Mouse (Mus musculus) gastrocnemius, adult 2 months (tissue): ENCODE measurements around the gene Kazn. TPM values are rescaled to one million over a fixed set of nuclear protein-coding genes. Genes with fewer than 3 reads are reported as not detected.

Source experiments
- DNase-seq: peaks from one replicate; pipeline ENCODE4 v3.0.0; 2022
- H3K27ac ChIP-seq: fragments of 200-600 bp; 2 replicates; pipeline ENCODE4 v1.8.1; 2022; ENCODE audit warnings: mild to moderate bottlenecking
- H3K4me3 ChIP-seq: fragments of 200-600 bp; 2 replicates; pipeline ENCODE4 v1.8.1; 2022; ENCODE audit warnings: mild to moderate bottlenecking, moderate library complexity
- CTCF ChIP-seq: fragments of 200-600 bp; IDR thresholded peaks from 2 replicates; pipeline ENCODE4 v1.8.1; 2022; ENCODE audit warnings: antibody characterized with exemption, mild to moderate bottlenecking, moderate library complexity
- intact Hi-C: fragments of 180-260 bp; cut with DNase I; formaldehyde crosslinking; loops from one replicate; pipeline ENCODE4 v1.15.1; 2025
- long read RNA-seq, 2 experiments: library from polyadenylated mRNA; stranded (forward); transcript quantifications; one replicate each; pipeline ENCODE4 v2.0.0; 2021
- total RNA-seq, 2 experiments: library from RNA; stranded (reverse); gene quantifications; 2 replicates each; pipeline ENCODE4 v1.2.3; 2021

Gene Kazn
- 1 to 10 TPM; 1.5 to 2.3 TPM for total RNA-seq
- long read RNA-seq, experiment 1, partial matches to known transcripts, result 0 of 12 reads
- long read RNA-seq, experiment 1, other reads (novel, unspliced or antisense), result 10 of 12 reads
- long read RNA-seq, experiment 2, partial matches to known transcripts, result 0 of 11 reads
- long read RNA-seq, experiment 2, other reads (novel, unspliced or antisense), result 10 of 11 reads

- peak within 1 kb of the TSS; percentile 79 for H3K27ac ChIP-seq
- peak within 1 kb of the TSS; percentile 79 for H3K4me3 ChIP-seq
- intact Hi-C loops, result loop anchor here (2.0 to 10.0 kb wide), 2 partner anchors 87 to 235 kb away; no protein-coding TSS in a partner anchor
- DNase-seq, result peak; percentile 86
- TF ChIP-seq CTCF, result no peak
These were observed at the start of gene Kazn for GRCm38 (mm10) chr4:142239240-142240126. TSS of gene Kazn (minus strand) at chr4:142239401.

- intact Hi-C loops, result no loop called here
- Histone ChIP-seq H3K4me3 (no peak overlapping the region), H3K27ac (no peak overlapping the region)
- TF ChIP-seq CTCF, result no peak
- DNase-seq, result no peak
These were observed 46.3 kb upstream of the Kazn start for GRCm38 (mm10) chr4:142285471-142285870.

GRCm38 (mm10) chr4:142283867-142284266 is 44.7 kb upstream of the Kazn start:
- no peak for DNase-seq
- no peak for TF ChIP-seq CTCF
- intact Hi-C loops, result no loop called here

GRCm38 (mm10) chr4:142278197-142278575 is 39.0 kb upstream of the Kazn start:
- Histone ChIP-seq H3K27ac (no peak overlapping the region), H3K4me3 (no peak overlapping the region)
- DNase-seq, result no peak
- no peak for TF ChIP-seq CTCF
- intact Hi-C loops, result no loop called here

More at GRCm38 (mm10) chr4:142283867-142284266, 44.7 kb upstream of the Kazn start:
- Histone ChIP-seq H3K27ac (no peak overlapping the region), H3K4me3 (no peak overlapping the region)

- intact Hi-C loops, result no loop called here
- TF ChIP-seq CTCF, result no peak
- peak; percentile 53 for DNase-seq
- Histone ChIP-seq H3K27ac (no peak overlapping the region), H3K4me3 (peak overlapping the region; percentile 36)
These were observed 38.4 kb upstream of the Kazn start for GRCm38 (mm10) chr4:142277481-142278196.

GRCm38 (mm10) chr4:142275242-142275641 is 36.0 kb upstream of the Kazn start:
- TF ChIP-seq CTCF, result peak; percentile 39
- Histone ChIP-seq H3K4me3 (no peak overlapping the region), H3K27ac (no peak overlapping the region)
- intact Hi-C loops, result no loop called here
- no peak for DNase-seq

GRCm38 (mm10) chr4:142274441-142275234 is 35.4 kb upstream of the Kazn start:
- TF ChIP-seq CTCF, result no peak

GRCm38 (mm10) chr4:142271506-142271905 is 32.3 kb upstream of the Kazn start:
- intact Hi-C loops, result no loop called here
- H3K27ac ChIP-seq, result no peak overlapping the region
- H3K4me3 ChIP-seq, result no peak overlapping the region
- no peak for TF ChIP-seq CTCF
- DNase-seq, result peak; percentile 22

More at GRCm38 (mm10) chr4:142274441-142275234, 35.4 kb upstream of the Kazn start:
- H3K4me3 ChIP-seq, result no peak overlapping the region
- no peak overlapping the region for H3K27ac ChIP-seq
- DNase-seq, result no peak
- intact Hi-C loops, result no loop called here

- TF ChIP-seq CTCF, result no peak
- no peak for DNase-seq
- intact Hi-C loops, result no loop called here
- H3K27ac ChIP-seq, result no peak overlapping the region
- no peak overlapping the region for H3K4me3 ChIP-seq
These were observed 28.6 kb upstream of the Kazn start for GRCm38 (mm10) chr4:142267832-142268231.

GRCm38 (mm10) chr4:142267348-142267819 is 28.2 kb upstream of the Kazn start:
- intact Hi-C loops, result no loop called here
- H3K27ac ChIP-seq, result no peak overlapping the region
- TF ChIP-seq CTCF, result no peak
- DNase-seq, result no peak
- H3K4me3 ChIP-seq, result no peak overlapping the region

GRCm38 (mm10) chr4:142264335-142264734 is 25.1 kb upstream of the Kazn start:
- Histone ChIP-seq H3K27ac (no peak overlapping the region), H3K4me3 (no peak overlapping the region)
- no peak for DNase-seq
- no peak for TF ChIP-seq CTCF
- intact Hi-C loops, result no loop called here

GRCm38 (mm10) chr4:142261725-142262124 is 22.5 kb upstream of the Kazn start:
- intact Hi-C loops, result no loop called here
- no peak for TF ChIP-seq CTCF
- no peak for DNase-seq
- Histone ChIP-seq H3K4me3 (no peak overlapping the region), H3K27ac (no peak overlapping the region)
